Mouse (Mus musculus) stomach, embryonic 16.5 days (tissue): Measurements from ENCODE around the gene Tmie. TPM values are rescaled to one million over a fixed set of nuclear protein-coding genes. Genes with fewer than 3 reads are reported as not detected.

Source experiments
- ATAC-seq: fragments of 200-750 bp; cut with Nextera tagmentation; 2 replicates; pipeline ENCODE4 v1.8.0; 2017; ENCODE audit warnings: moderate number of reproducible peaks, moderate TSS enrichment; ENCODE audit not compliant: insufficient read depth, low FRiP score
- H3K27ac ChIP-seq: fragments of 300-500 bp; sonication (generic); 2 replicates; pipeline ENCODE4 v1.5.1; 2014; ENCODE audit warnings: low read length
- H3K27me3 ChIP-seq: fragments of 300-500 bp; sonication (generic); 2 replicates; pipeline ENCODE4 v1.6.1; 2014; ENCODE audit warnings: low read length, control low read depth, mixed read lengths; ENCODE audit not compliant: control insufficient read depth, insufficient read depth
- H3K36me3 ChIP-seq: fragments of 300-500 bp; sonication (generic); 2 replicates; pipeline ENCODE4 v1.6.1; 2014; ENCODE audit warnings: low read length; ENCODE audit not compliant: control insufficient read depth, insufficient read depth
- H3K4me1 ChIP-seq: fragments of 300-500 bp; sonication (generic); 2 replicates; pipeline ENCODE4 v1.6.1; 2014; ENCODE audit warnings: low read length, control low read depth, mixed read lengths; ENCODE audit not compliant: control insufficient read depth, insufficient read depth
- H3K4me2 ChIP-seq: fragments of 300-500 bp; sonication (generic); 2 replicates; pipeline ENCODE4 v1.6.1; 2014; ENCODE audit warnings: low read depth, low read length, mixed read lengths
- H3K4me3 ChIP-seq: fragments of 300-500 bp; sonication (generic); replicated peaks from 2 replicates; pipeline ENCODE4 v1.5.1; 2014; ENCODE audit warnings: mild to moderate bottlenecking, low read length
- H3K9ac ChIP-seq: fragments of 300-500 bp; sonication (generic); 2 replicates; pipeline ENCODE4 v1.6.1; 2014; ENCODE audit warnings: low read length
- H3K9me3 ChIP-seq: fragments of 300-500 bp; sonication (generic); replicated peaks from 2 replicates; pipeline ENCODE4 v1.6.1; 2016; ENCODE audit warnings: low read length, control low read depth; ENCODE audit not compliant: control insufficient read depth
- WGBS: fragments of 180-500 bp; shearing (Covaris S2); extraction: QIAGEN DNeasy Blood & Tissue Kit; methylation state at CpG from one replicate; pipeline ENCODE4 v1.1.7; 2014; 5-methylcytosine and 5-hydroxymethylcytosine counted together
- polyA plus RNA-seq: library from polyadenylated mRNA; unstranded; fragments of >200 nt; fragmentation: Nextera tagmentation; extraction: Ambion mirVana; gene quantifications from 2 replicates; pipeline ENCODE4 v1.2.1, GENCODE M21; 2015

Tmie gene
- polyA plus RNA-seq, 1 experiment from 2014 or later: 1.8 TPM

- no peaks in the 10 kb centered on the region; the same call in 1 of the 2 replicates for H3K4me1 ChIP-seq
- no peak overlapping the region for H3K27ac ChIP-seq
- ATAC-seq: no peak
- H3K36me3 ChIP-seq: no peaks in the 10 kb centered on the region
- no peak overlapping the region for H3K9ac ChIP-seq
- no peak overlapping the region for H3K4me3 ChIP-seq
- H3K9me3 ChIP-seq: no peaks in the 10 kb centered on the region
- H3K27me3 ChIP-seq: no peaks in the 10 kb centered on the region
- WGBS: 81% methylated on average over 3 of the region's 3 CpGs
- no peak overlapping the region for H3K4me2 ChIP-seq
Observed at GRCm38 (mm10) chr9:110892552-110892951, 12.6 kb upstream of the Tmie start.

- Histone ChIP-seq H3K4me2 (no peak overlapping the region), H3K27ac (no peak overlapping the region), H3K9ac (no peak overlapping the region), H3K4me3 (no peak overlapping the region), H3K27me3 (no peaks in the 10 kb centered on the region), H3K36me3 (no peaks in the 10 kb centered on the region), H3K9me3 (no peaks in the 10 kb centered on the region), H3K4me1 (no peaks in the 10 kb centered on the region; the same call in 1 of the 2 replicates)
- no peak for ATAC-seq
- 74% methylated on average over 12 of the region's 12 CpGs for WGBS
Observed at GRCm38 (mm10) chr9:110891077-110891828, 11.3 kb upstream of the Tmie start.

GRCm38 (mm10) chr9:110890026-110890783, 10.3 kb upstream of the Tmie start:
- Histone ChIP-seq H3K9ac (no peak overlapping the region), H3K4me3 (no peak overlapping the region), H3K27me3 (no peaks in the 10 kb centered on the region), H3K9me3 (no peaks in the 10 kb centered on the region), H3K4me1 (no peaks in the 10 kb centered on the region; the same call in 1 of the 2 replicates), H3K4me2 (0 out of 2 replicates have a peak overlapping the region, but pooled peaks have one; percentile 14), H3K36me3 (no peaks in the 10 kb centered on the region), H3K27ac (no peak overlapping the region)
- 13% methylated on average over 21 of the region's 21 CpGs for WGBS
- peak; percentile 38; the same call in 1 of the 2 replicates for ATAC-seq

DNA sequence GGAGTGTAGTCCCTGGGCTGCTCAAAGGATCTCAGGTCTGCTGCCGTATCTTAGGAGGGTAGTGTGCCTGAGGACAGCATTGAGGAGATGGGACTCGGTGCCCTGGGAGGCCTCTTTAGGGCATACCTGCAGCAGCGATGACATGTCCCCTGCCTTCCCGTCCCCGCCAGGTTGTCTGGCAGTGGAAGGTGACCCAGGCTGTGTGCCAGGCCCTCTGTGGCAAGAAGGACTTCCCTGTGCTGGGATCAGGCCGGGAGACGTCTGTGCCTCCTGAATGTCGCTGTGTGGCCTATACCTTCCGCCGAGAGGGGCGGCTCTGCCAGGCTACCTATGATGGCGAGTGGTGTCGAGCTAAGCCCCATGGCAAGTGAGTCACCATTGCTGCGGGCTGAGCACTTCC, 9.0 kb upstream of the Tmie start:
- ATAC-seq: no peak
- Histone ChIP-seq H3K4me3 (no peak overlapping the region), H3K27ac (no peak overlapping the region), H3K9me3 (no peaks in the 10 kb centered on the region), H3K36me3 (no peaks in the 10 kb centered on the region), H3K27me3 (no peaks in the 10 kb centered on the region), H3K4me2 (no peak overlapping the region), H3K4me1 (no peaks in the 10 kb centered on the region; the same call in 1 of the 2 replicates), H3K9ac (no peak overlapping the region)
- WGBS: 86% methylated on average over 14 of the region's 14 CpGs

DNA sequence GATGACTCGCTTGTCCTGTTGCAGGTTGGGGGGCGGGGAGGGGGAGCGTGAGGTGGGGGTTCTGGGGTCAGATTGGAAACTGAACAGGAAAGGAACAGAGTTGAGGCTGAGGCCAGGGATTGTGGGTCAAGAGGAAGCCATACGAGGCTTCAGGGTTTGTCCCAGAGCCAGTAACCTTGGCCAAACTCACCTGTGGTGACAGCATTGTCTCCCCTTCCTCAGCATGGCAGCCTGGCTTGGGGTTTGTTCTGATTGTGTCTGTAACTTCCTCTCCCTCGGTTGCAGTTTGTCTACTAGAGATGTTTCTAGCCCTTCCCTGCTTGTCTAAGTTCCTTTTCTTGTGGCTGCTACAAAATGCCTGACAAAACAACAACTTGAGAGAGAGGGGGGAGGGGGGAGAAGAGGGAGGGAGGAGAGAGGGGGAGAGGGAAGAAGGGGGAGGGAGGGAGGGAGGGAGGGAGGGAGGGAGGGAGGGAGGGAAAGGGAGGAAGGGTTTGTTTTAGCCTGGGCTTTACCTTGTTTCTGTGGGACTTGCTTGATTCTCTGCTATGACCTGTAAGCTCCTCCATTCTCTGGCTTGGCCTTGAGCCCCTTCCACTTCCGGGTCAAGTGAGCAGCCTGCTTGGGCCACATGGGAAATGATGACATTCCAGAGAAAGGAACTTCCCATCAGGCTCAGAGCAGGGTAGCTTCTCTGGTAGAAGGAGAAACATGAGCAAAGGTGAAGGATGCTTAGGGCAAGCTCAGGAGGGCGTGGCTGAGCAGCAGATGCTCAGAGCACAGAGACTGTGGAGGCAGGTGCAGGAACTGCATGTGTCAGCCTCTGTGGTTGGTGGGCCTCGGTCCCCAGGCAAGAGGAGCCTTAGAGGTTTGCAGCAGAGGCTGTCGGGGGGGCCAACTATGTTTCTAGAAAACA, 7.7 kb upstream of the Tmie start:
- Histone ChIP-seq H3K4me3 (no peak overlapping the region), H3K9me3 (no peaks in the 10 kb centered on the region), H3K27me3 (no peaks in the 10 kb centered on the region), H3K9ac (no peak overlapping the region), H3K4me1 (no peaks in the 10 kb centered on the region; the same call in 1 of the 2 replicates), H3K27ac (no peak overlapping the region), H3K4me2 (no peak overlapping the region), H3K36me3 (no peaks in the 10 kb centered on the region)
- no peak for ATAC-seq
- 63% methylated on average over 9 of the region's 9 CpGs for WGBS

- H3K4me1 ChIP-seq: peaks cover 6% of the 10 kb centered on the region
- 0 out of 2 replicates have a peak, but pooled peaks cover 5% of the 10 kb centered on the region for H3K27me3 ChIP-seq
- no peak overlapping the region for H3K27ac ChIP-seq
- H3K4me2 ChIP-seq: no peak overlapping the region
- no peak for ATAC-seq
- no peak overlapping the region for H3K9ac ChIP-seq
- whole genome bisulfite sequencing: 71% methylated on average over 7 of the region's 7 CpGs
- no peaks in the 10 kb centered on the region for H3K9me3 ChIP-seq
- H3K36me3 ChIP-seq: no peaks in the 10 kb centered on the region
- H3K4me3 ChIP-seq: no peak overlapping the region
Observed at GRCm38 (mm10) chr9:110881953-110882352, 2.0 kb upstream of the Tmie start.

DNA sequence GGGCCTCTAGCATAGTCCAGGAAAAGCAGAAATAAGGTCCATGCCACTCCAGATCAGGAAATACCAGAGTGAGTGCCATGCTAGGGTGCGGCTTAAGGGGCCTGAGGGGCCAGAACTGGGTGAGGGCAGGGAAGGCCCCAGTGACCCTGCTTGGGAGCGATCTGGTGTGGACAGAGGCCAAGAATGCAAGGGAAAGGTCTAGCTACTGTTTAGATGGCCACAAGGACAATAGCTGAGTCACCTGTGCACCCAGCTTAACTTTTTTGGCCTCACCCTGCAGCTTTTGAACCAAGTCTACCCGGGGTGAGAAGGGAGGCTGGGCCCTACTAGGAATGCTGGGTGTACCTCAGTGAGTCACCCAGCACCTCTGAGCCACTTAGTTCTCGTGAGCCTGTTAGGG, 859 bp upstream of the Tmie start:
- H3K27ac ChIP-seq: peak overlapping the region; percentile 86

DNA sequence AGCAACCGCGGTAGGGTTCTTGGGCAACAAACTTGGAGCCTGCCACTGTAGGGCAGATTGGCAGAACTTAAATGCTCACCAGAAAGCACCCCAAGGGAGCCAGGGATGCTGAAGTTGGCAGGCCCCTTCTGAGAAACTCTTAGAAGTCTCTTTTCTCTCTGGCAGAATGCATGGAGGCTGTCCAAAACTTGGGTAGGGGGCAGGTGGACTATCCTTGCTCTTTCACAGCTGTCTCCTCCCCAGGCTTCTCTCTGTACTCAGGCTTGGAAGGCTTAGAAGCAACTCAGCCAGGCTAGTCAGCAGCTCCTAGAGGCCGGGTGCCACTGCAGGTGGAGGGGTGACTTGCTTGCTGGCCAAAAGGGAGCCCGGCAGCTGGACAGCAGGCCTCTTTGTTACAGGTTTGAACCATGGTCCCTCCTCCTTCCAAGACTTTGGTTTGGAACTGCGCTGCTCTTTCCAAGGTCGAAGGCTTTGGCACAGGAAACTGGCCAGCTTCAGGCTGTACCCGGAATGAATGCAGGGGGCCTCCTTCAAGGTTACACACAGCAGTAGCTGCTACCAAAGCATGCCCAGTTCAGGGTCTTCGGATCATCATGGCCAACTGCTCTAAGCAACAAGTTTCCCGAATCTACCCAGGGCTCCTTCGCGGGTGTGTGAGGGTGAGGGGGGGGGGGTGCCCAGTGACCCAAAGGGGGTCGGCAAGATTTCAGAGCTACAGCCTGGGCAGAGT, 557 bp downstream of the Tmie start, which contains the start of gene Als2cl:
TSS of gene Als2cl (plus strand) at position 680 of the 730 bp plus-strand sequence.
- 20% methylated on average over 12 of the region's 12 CpGs for WGBS
- Histone ChIP-seq H3K9me3 (no peaks in the 10 kb centered on the region), H3K27me3 (peaks cover 6% of the 10 kb centered on the region), H3K27ac (peak within 1 kb of the TSS; percentile 86), H3K4me3 (peak within 1 kb of the TSS; percentile 69), H3K4me2 (peak within 1 kb of the TSS; percentile 94), H3K36me3 (no peaks in the 10 kb centered on the region), H3K4me1 (peaks cover 10% of the 10 kb centered on the region), H3K9ac (peak within 1 kb of the TSS; percentile 76)
- peak; percentile 22; the same call in 1 of the 2 replicates for ATAC-seq

More for the DNA sequence above, 859 bp upstream of the Tmie start:
- Histone ChIP-seq H3K36me3 (no peaks in the 10 kb centered on the region), H3K4me1 (peaks cover 6% of the 10 kb centered on the region), H3K4me2 (peak overlapping the region; percentile 94), H3K27me3 (0 out of 2 replicates have a peak, but pooled peaks cover 5% of the 10 kb centered on the region), H3K9ac (peak overlapping the region; percentile 76), H3K4me3 (peak overlapping the region; percentile 69), H3K9me3 (no peaks in the 10 kb centered on the region)
- peak; percentile 69 for ATAC-seq
- 54% methylated on average over 4 of the region's 4 CpGs for WGBS
